Mouse (Mus musculus): ENCODE results near the gene Trabd2b. TPM values are rescaled to one million over a fixed set of nuclear protein-coding genes. Genes with fewer than 3 reads are reported as not detected.
A peak's percentile ranks its signal among the peaks of the same experiment; 100 is the strongest.

The Trabd2b gene
- polyA plus RNA-seq (2016; fragmentation: Nextera tagmentation; extraction: Ambion mirVana), result 0.72 and 1.00 TPM in 2 replicates

- no peaks in the 10 kb centered on the region for H3K9me3 ChIP-seq
- H3K27ac ChIP-seq, result peak within 1 kb of the TSS; percentile 82
- H3K4me2 ChIP-seq, result peak within 1 kb of the TSS; percentile 96
- H3K36me3 ChIP-seq (replicated peaks), result no peaks in the 10 kb centered on the region
- peak within 1 kb of the TSS; percentile 71 for H3K4me3 ChIP-seq (replicated peaks)
- H3K4me1 ChIP-seq, result peaks cover 40% of the 10 kb centered on the region
- ATAC-seq (ENCODE audit: low FRiP score), result peak; percentile 66
- under 1% methylated on average over 46 of the region's 61 CpGs for WGBS
- peaks cover 34% of the 10 kb centered on the region for H3K27me3 ChIP-seq
- peak within 1 kb of the TSS; percentile 77 for H3K9ac ChIP-seq
Observed at GRCm38 (mm10) chr4:114406355-114407101, at the start of gene Trabd2b. TSS of gene Trabd2b (plus strand) at chr4:114406724.

- no peak for ATAC-seq (ENCODE audit: low FRiP score)
- Histone ChIP-seq H3K9me3 (no peaks in the 10 kb centered on the region), H3K27me3 (no peaks in the 10 kb centered on the region), H3K4me3 (replicated peaks) (no peak overlapping the region), H3K4me2 (no peak overlapping the region), H3K27ac (no peak overlapping the region), H3K4me1 (no peaks in the 10 kb centered on the region; the same call in 1 of the 2 replicates), H3K9ac (no peak overlapping the region), H3K36me3 (replicated peaks) (no peaks in the 10 kb centered on the region)
- 79% methylated on average over 4 of the region's 4 CpGs for WGBS
Observed at GRCm38 (mm10) chr4:114357420-114357819, 49.1 kb upstream of the Trabd2b start.

- H3K4me1 ChIP-seq, result no peaks in the 10 kb centered on the region; the same call in 1 of the 2 replicates
- no peak overlapping the region for H3K4me2 ChIP-seq
- WGBS, result 78% methylated on average over 2 of the region's 2 CpGs
- ATAC-seq (ENCODE audit: low FRiP score), result no peak
- no peaks in the 10 kb centered on the region for H3K36me3 ChIP-seq (replicated peaks)
- H3K4me3 ChIP-seq (replicated peaks), result no peak overlapping the region
- H3K9me3 ChIP-seq, result no peaks in the 10 kb centered on the region
- no peak overlapping the region for H3K27ac ChIP-seq
- no peaks in the 10 kb centered on the region for H3K27me3 ChIP-seq
- no peak overlapping the region for H3K9ac ChIP-seq
Observed at GRCm38 (mm10) chr4:114358874-114359273, 47.6 kb upstream of the Trabd2b start.

GRCm38 (mm10) chr4:114359818-114360217 lies 46.7 kb upstream of the Trabd2b start:
- H3K27me3 ChIP-seq, result no peaks in the 10 kb centered on the region
- no peaks in the 10 kb centered on the region; the same call in 1 of the 2 replicates for H3K4me1 ChIP-seq
- H3K9ac ChIP-seq, result no peak overlapping the region
- H3K27ac ChIP-seq, result no peak overlapping the region
- WGBS, result 92% methylated on average over 1 of the region's 1 CpGs
- H3K36me3 ChIP-seq (replicated peaks), result no peaks in the 10 kb centered on the region
- no peak for ATAC-seq (ENCODE audit: low FRiP score)
- no peaks in the 10 kb centered on the region for H3K9me3 ChIP-seq
- H3K4me2 ChIP-seq, result no peak overlapping the region
- H3K4me3 ChIP-seq (replicated peaks), result no peak overlapping the region

GRCm38 (mm10) chr4:114361336-114361735 lies 45.2 kb upstream of the Trabd2b start:
- no peak for ATAC-seq (ENCODE audit: low FRiP score)
- no peak overlapping the region for H3K9ac ChIP-seq

GRCm38 (mm10) chr4:114365000-114365399 lies 41.5 kb upstream of the Trabd2b start:
- WGBS, result 83% methylated on average over 4 of the region's 4 CpGs
- no peak for ATAC-seq (ENCODE audit: low FRiP score)
- no peak overlapping the region for H3K4me3 ChIP-seq (replicated peaks)
- no peaks in the 10 kb centered on the region for H3K36me3 ChIP-seq (replicated peaks)
- H3K27ac ChIP-seq, result no peak overlapping the region
- no peak overlapping the region for H3K4me2 ChIP-seq
- H3K9ac ChIP-seq, result no peak overlapping the region
- H3K9me3 ChIP-seq, result no peaks in the 10 kb centered on the region
- no peaks in the 10 kb centered on the region for H3K27me3 ChIP-seq
- no peaks in the 10 kb centered on the region for H3K4me1 ChIP-seq

More at GRCm38 (mm10) chr4:114361336-114361735, 45.2 kb upstream of the Trabd2b start:
- Histone ChIP-seq H3K9me3 (no peaks in the 10 kb centered on the region), H3K4me2 (no peak overlapping the region), H3K27me3 (no peaks in the 10 kb centered on the region), H3K4me1 (no peaks in the 10 kb centered on the region; the same call in 1 of the 2 replicates), H3K36me3 (replicated peaks) (no peaks in the 10 kb centered on the region), H3K27ac (no peak overlapping the region), H3K4me3 (replicated peaks) (no peak overlapping the region)
- 86% methylated on average over 2 of the region's 2 CpGs for WGBS

GRCm38 (mm10) chr4:114365595-114365994 lies 40.9 kb upstream of the Trabd2b start:
- no peaks in the 10 kb centered on the region for H3K9me3 ChIP-seq
- H3K4me1 ChIP-seq, result no peaks in the 10 kb centered on the region
- H3K36me3 ChIP-seq (replicated peaks), result no peaks in the 10 kb centered on the region
- H3K27me3 ChIP-seq, result no peaks in the 10 kb centered on the region
- no peak overlapping the region for H3K27ac ChIP-seq
- no peak overlapping the region for H3K4me3 ChIP-seq (replicated peaks)
- no peak overlapping the region for H3K9ac ChIP-seq
- no peak for ATAC-seq (ENCODE audit: low FRiP score)
- H3K4me2 ChIP-seq, result no peak overlapping the region

- Histone ChIP-seq H3K27ac (no peak overlapping the region), H3K27me3 (no peaks in the 10 kb centered on the region), H3K9ac (no peak overlapping the region), H3K9me3 (no peaks in the 10 kb centered on the region), H3K4me1 (no peaks in the 10 kb centered on the region), H3K36me3 (replicated peaks) (no peaks in the 10 kb centered on the region), H3K4me2 (no peak overlapping the region), H3K4me3 (replicated peaks) (no peak overlapping the region)
- 68% methylated on average over 2 of the region's 2 CpGs for WGBS
- no peak for ATAC-seq (ENCODE audit: low FRiP score)
Observed at GRCm38 (mm10) chr4:114367005-114367404, 39.5 kb upstream of the Trabd2b start.

GRCm38 (mm10) chr4:114367840-114368239 lies 38.7 kb upstream of the Trabd2b start:
- H3K9me3 ChIP-seq, result no peaks in the 10 kb centered on the region
- 42% methylated on average over 7 of the region's 7 CpGs for WGBS
- no peak overlapping the region for H3K27ac ChIP-seq
- no peak overlapping the region for H3K9ac ChIP-seq
- H3K36me3 ChIP-seq (replicated peaks), result no peaks in the 10 kb centered on the region
- H3K4me3 ChIP-seq (replicated peaks), result no peak overlapping the region
- no peaks in the 10 kb centered on the region for H3K27me3 ChIP-seq
- H3K4me1 ChIP-seq, result no peaks in the 10 kb centered on the region
- no peak for ATAC-seq (ENCODE audit: low FRiP score)
- H3K4me2 ChIP-seq, result no peak overlapping the region

- no peaks in the 10 kb centered on the region for H3K36me3 ChIP-seq (replicated peaks)
- no peaks in the 10 kb centered on the region for H3K27me3 ChIP-seq
- WGBS, result 83% methylated on average over 2 of the region's 2 CpGs
- H3K4me1 ChIP-seq, result no peaks in the 10 kb centered on the region
- H3K9ac ChIP-seq, result no peak overlapping the region
- no peak for ATAC-seq (ENCODE audit: low FRiP score)
- no peaks in the 10 kb centered on the region for H3K9me3 ChIP-seq
- H3K4me2 ChIP-seq, result no peak overlapping the region
- no peak overlapping the region for H3K27ac ChIP-seq
- no peak overlapping the region for H3K4me3 ChIP-seq (replicated peaks)
Observed at GRCm38 (mm10) chr4:114369591-114369990, 36.9 kb upstream of the Trabd2b start.

GRCm38 (mm10) chr4:114370935-114371715 lies 35.4 kb upstream of the Trabd2b start:
- no peak overlapping the region for H3K9ac ChIP-seq
- no peak overlapping the region for H3K4me2 ChIP-seq
- no peaks in the 10 kb centered on the region for H3K9me3 ChIP-seq
- no peaks in the 10 kb centered on the region for H3K4me1 ChIP-seq
- H3K27me3 ChIP-seq, result no peaks in the 10 kb centered on the region
- H3K4me3 ChIP-seq (replicated peaks), result no peak overlapping the region
- no peak overlapping the region for H3K27ac ChIP-seq
- ATAC-seq (ENCODE audit: low FRiP score), result no peak
- no peaks in the 10 kb centered on the region for H3K36me3 ChIP-seq (replicated peaks)

- Histone ChIP-seq H3K4me1 (no peaks in the 10 kb centered on the region), H3K4me3 (replicated peaks) (no peak overlapping the region), H3K4me2 (no peak overlapping the region), H3K9ac (no peak overlapping the region), H3K36me3 (replicated peaks) (no peaks in the 10 kb centered on the region), H3K27me3 (no peaks in the 10 kb centered on the region), H3K9me3 (no peaks in the 10 kb centered on the region), H3K27ac (no peak overlapping the region)
- ATAC-seq (ENCODE audit: low FRiP score), result no peak
- WGBS, result 86% methylated on average over 3 of the region's 3 CpGs
Observed at GRCm38 (mm10) chr4:114372699-114373098, 33.8 kb upstream of the Trabd2b start.

Measured in forebrain, embryonic 12.5 days (tissue).